Mouse (Mus musculus) intestine, embryonic 14.5 days (tissue): Measurements from ENCODE around the gene Gm3269. TPM values are rescaled to one million over a fixed set of nuclear protein-coding genes. Genes with fewer than 3 reads are reported as not detected.
"Not testable (repeated sequence)": the region's sequence is repeated elsewhere in the genome, so short reads cannot be mapped to it uniquely, and the experiment has no call there.

Experiments
- ATAC-seq: fragments of 200-750 bp; cut with Nextera tagmentation; replicated peaks from 2 replicates; pipeline ENCODE4 v1.8.0; 2017; ENCODE audit warnings: low read depth, moderate number of reproducible peaks, moderate TSS enrichment, moderate library complexity; ENCODE audit not compliant: low FRiP score, low TSS enrichment
- DNase-seq: peaks from one replicate; pipeline ENCODE4 v3.0.0-alpha.2; 2018; ENCODE audit warnings: low spot score
- H3K27ac ChIP-seq: fragments of 300-500 bp; sonication (generic); 2 replicates; pipeline ENCODE4 v1.5.1; 2014; ENCODE audit warnings: low read depth, mild to moderate bottlenecking, control low read depth
- H3K27me3 ChIP-seq: fragments of 300-500 bp; sonication (generic); replicated peaks from 2 replicates; pipeline ENCODE4 v1.6.1; 2014; ENCODE audit warnings: low read length, control low read depth; ENCODE audit not compliant: control insufficient read depth, insufficient read depth
- H3K36me3 ChIP-seq: fragments of 300-500 bp; sonication (generic); 2 replicates; pipeline ENCODE4 v1.6.1; 2014; ENCODE audit warnings: low read length, control low read depth; ENCODE audit not compliant: control insufficient read depth, insufficient read depth
- H3K4me1 ChIP-seq: fragments of 300-500 bp; sonication (generic); replicated peaks from 2 replicates; pipeline ENCODE4 v1.6.1; 2014; ENCODE audit warnings: low read length, control low read depth, mixed read lengths; ENCODE audit not compliant: control insufficient read depth, insufficient read depth
- H3K4me2 ChIP-seq: fragments of 300-500 bp; sonication (generic); 2 replicates; pipeline ENCODE4 v1.6.1; 2014; ENCODE audit warnings: low read length
- H3K4me3 ChIP-seq: fragments of 300-500 bp; sonication (generic); 2 replicates; pipeline ENCODE4 v1.5.1; 2014; ENCODE audit warnings: low read depth, low read length, control low read depth, mixed read lengths
- H3K9ac ChIP-seq: fragments of 300-500 bp; sonication (generic); 2 replicates; pipeline ENCODE4 v1.6.1; 2014; ENCODE audit warnings: mild to moderate bottlenecking, low read length
- H3K9me3 ChIP-seq: fragments of 300-500 bp; sonication (generic); 2 replicates; pipeline ENCODE4 v1.6.1; 2016; ENCODE audit warnings: low read length, control low read depth; ENCODE audit not compliant: control insufficient read depth
- WGBS: fragments of 180-500 bp; shearing (Covaris S2); extraction: QIAGEN DNeasy Blood & Tissue Kit; methylation state at CpG from one replicate; pipeline ENCODE4 v1.1.7; 2014; 5-methylcytosine and 5-hydroxymethylcytosine counted together
- polyA plus RNA-seq: library from polyadenylated mRNA; unstranded; fragments of >200 nt; fragmentation: Nextera tagmentation; extraction: Ambion mirVana; gene quantifications from 2 replicates; pipeline ENCODE4 v1.2.1, GENCODE M21; 2014

Gm3269 gene
- polyA plus RNA-seq: not detected in 2 replicates

- not testable (repeated sequence) for ATAC-seq, H3K4me2 ChIP-seq, H3K27ac ChIP-seq, DNase-seq, H3K4me1 ChIP-seq, H3K4me3 ChIP-seq, H3K36me3 ChIP-seq, H3K9me3 ChIP-seq, H3K27me3 ChIP-seq, H3K9ac ChIP-seq
- no CpG with 5 or more reads among the region's 4 CpGs for WGBS
These were observed at the start of gene Gm3269 for GRCm38 (mm10) chr14:4837806-4838205. Gene Gm3269, plus strand, starts transcription at chr14:4838106.

GRCm38 (mm10) chr14:4806421-4806820 lies 31.5 kb upstream of the Gm3269 start:
- not testable (repeated sequence) for H3K36me3 ChIP-seq, H3K4me3 ChIP-seq, H3K9ac ChIP-seq, DNase-seq, H3K27ac ChIP-seq, H3K4me1 ChIP-seq, H3K27me3 ChIP-seq, H3K9me3 ChIP-seq, H3K4me2 ChIP-seq, ATAC-seq
- 91% methylated on average over 6 of the region's 6 CpGs for WGBS

DNA sequence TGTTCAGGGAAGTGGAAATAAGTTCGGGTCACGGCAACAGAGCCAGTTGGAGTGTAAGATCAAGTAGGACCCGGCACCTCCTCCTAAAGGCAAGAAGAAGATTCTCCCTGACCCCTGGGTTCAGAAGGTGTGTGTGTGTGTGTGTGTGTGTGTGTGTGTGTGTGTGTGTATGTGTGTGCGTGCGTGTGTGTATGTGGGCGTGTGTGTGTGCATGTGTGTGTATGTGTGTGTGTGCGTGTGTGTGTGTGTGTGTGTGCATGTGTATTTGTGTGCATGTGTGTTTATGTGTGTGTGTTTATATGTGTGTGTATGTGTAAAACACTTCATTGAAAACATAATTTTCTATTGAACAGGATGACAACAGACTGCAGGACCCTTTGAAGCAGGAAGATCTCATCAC lies 16.0 kb upstream of the Gm3269 start:
- 97% methylated on average over 4 of the region's 7 CpGs for WGBS

GRCm38 (mm10) chr14:4855299-4855980 lies 17.5 kb downstream of the Gm3269 start, which contains the start of gene Gm3264:
Gene Gm3264, plus strand, starts transcription at chr14:4855576.
- ATAC-seq, H3K9me3 ChIP-seq, H3K9ac ChIP-seq, H3K4me1 ChIP-seq, H3K27me3 ChIP-seq, H3K36me3 ChIP-seq, H3K27ac ChIP-seq: not testable (repeated sequence)
- 4% methylated on average over 32 of the region's 59 CpGs for WGBS
- Histone ChIP-seq H3K4me3 (peak within 1 kb of the TSS; percentile 22), H3K4me2 (peak within 1 kb of the TSS; percentile 40)
- peak; percentile 57 for DNase-seq

More for the DNA sequence above, 16.0 kb upstream of the Gm3269 start:
- H3K4me3 ChIP-seq, H3K27me3 ChIP-seq, H3K4me1 ChIP-seq, H3K27ac ChIP-seq, H3K36me3 ChIP-seq, H3K9ac ChIP-seq, H3K9me3 ChIP-seq, ATAC-seq, DNase-seq, H3K4me2 ChIP-seq: not testable (repeated sequence)

GRCm38 (mm10) chr14:4892116-4892515 lies 54.2 kb downstream of the Gm3269 start, which contains the start of gene Gm3278:
Gene Gm3278, plus strand, starts transcription at chr14:4892416.
- not testable (repeated sequence) for DNase-seq, H3K9ac ChIP-seq, H3K4me1 ChIP-seq, H3K4me3 ChIP-seq, H3K27ac ChIP-seq, H3K9me3 ChIP-seq, H3K27me3 ChIP-seq, ATAC-seq, H3K36me3 ChIP-seq, H3K4me2 ChIP-seq
- 80% methylated on average over 1 of the region's 3 CpGs for WGBS

Other genes with a start within 250 kb of the Gm3269 start
- gene Gm8159, start 205.8 kb upstream of the Gm3269 start, polyA plus RNA-seq: not detected in 2 replicates
- 0.16 TPM in 1 of 2 replicates, not detected in the other for gene Gm3239, start 173.9 kb upstream of the Gm3269 start, polyA plus RNA-seq
- not detected in 2 replicates for gene Gm7876, start 128.9 kb upstream of the Gm3269 start, polyA plus RNA-seq
- 0.14 and 0.44 TPM in 2 replicates for gene Gm3252, start 111.3 kb upstream of the Gm3269 start, polyA plus RNA-seq
- not detected in 2 replicates for gene Gm9602, start 61.8 kb upstream of the Gm3269 start, polyA plus RNA-seq
- 0.64 and 0.89 TPM in 2 replicates for gene Gm3264, start 17.5 kb downstream of the Gm3269 start, polyA plus RNA-seq
- not detected in 2 replicates for gene Gm3278, start 54.3 kb downstream of the Gm3269 start, polyA plus RNA-seq
- gene Gm8297, start 145.8 kb downstream of the Gm3269 start, polyA plus RNA-seq: not detected in 2 replicates
- not detected in 2 replicates for gene Gm3298, start 177.8 kb downstream of the Gm3269 start, polyA plus RNA-seq
- gene 4930555G01Rik, start 212.5 kb downstream of the Gm3269 start, polyA plus RNA-seq: not detected in 2 replicates
- 1.3 and 1.5 TPM in 2 replicates for gene Gm8281, start 232.9 kb downstream of the Gm3269 start, polyA plus RNA-seq